Mouse (Mus musculus): Measurements from ENCODE around the gene Ddx42.
"Not testable (repeated sequence)": the region's sequence is repeated elsewhere in the genome, so short reads cannot be mapped to it uniquely, and the experiment has no call there.

Ddx42 gene

GRCm38 (mm10) chr11:106201337-106202122 is 15.2 kb upstream of the Ddx42 start:
- no peak for DNase-seq (ENCODE audit: low spot score in 2 of 2)

- no peak for DNase-seq (ENCODE audit: low spot score in 2 of 2)
Measured at GRCm38 (mm10) chr11:106202123-106202465, 14.6 kb upstream of the Ddx42 start, which contains the start of gene Strada. Strada (minus strand) TSS chr11:106202168.

- no peak for DNase-seq (ENCODE audit: low spot score in 2 of 2)
Measured at GRCm38 (mm10) chr11:106212771-106213170, 4.0 kb upstream of the Ddx42 start.

- DNase-seq (ENCODE audit: low spot score in 2 of 2): no peak
Measured at GRCm38 (mm10) chr11:106214856-106215255, 1.9 kb upstream of the Ddx42 start.

- DNase-seq (ENCODE audit: low spot score in 2 of 2): no peak
Measured at GRCm38 (mm10) chr11:106215450-106215859, 1.3 kb upstream of the Ddx42 start.

DNA sequence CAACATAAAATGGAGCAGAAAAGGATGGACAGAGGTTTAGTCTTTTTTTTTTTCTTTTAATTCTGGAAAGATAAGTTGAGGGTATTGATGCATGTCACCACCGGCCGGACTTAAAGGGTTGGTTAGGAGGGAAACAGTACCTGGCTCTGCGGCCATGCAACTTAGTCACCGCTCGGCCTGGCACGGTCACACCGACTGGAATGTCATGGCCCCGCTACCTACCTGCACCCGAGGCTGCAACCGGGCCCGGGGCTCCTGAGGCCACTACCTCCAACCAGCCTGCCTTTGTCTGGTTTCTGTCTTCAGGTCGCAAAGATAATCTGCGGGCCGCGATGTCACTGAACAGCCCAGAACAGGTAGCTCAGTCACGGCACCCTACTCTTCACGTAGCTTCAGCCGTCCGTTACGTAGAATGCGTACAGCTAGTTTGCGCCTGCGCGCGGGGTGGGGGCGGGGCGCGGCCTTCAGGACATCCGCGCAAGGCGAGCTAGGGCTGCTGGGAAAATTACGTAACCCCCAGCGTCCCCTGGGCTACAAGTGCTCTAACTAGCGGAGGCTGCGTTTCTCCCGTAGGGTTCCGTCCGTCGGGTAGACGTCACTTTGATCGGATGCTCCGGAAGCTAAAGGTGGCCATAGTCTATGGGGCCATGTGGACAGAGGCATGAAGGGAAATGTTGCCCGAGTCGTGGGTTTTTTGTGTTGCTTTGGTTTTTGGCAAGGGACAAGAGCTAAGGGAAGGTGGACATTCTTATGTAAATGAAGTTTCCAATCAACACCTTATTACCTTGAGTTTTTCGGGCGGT is 598 bp upstream of the Ddx42 start, which contains the start of gene Ccdc47:
Ccdc47 (minus strand) TSS at position 418 of the 803 bp plus-strand sequence.
- peak; percentile 91 to 94 for DNase-seq (ENCODE audit: low spot score in 2 of 2)

- DNase-seq (ENCODE audit: low spot score in 2 of 2): no peak
Measured at GRCm38 (mm10) chr11:106220603-106221002, 3.9 kb downstream of the Ddx42 start.

DNA sequence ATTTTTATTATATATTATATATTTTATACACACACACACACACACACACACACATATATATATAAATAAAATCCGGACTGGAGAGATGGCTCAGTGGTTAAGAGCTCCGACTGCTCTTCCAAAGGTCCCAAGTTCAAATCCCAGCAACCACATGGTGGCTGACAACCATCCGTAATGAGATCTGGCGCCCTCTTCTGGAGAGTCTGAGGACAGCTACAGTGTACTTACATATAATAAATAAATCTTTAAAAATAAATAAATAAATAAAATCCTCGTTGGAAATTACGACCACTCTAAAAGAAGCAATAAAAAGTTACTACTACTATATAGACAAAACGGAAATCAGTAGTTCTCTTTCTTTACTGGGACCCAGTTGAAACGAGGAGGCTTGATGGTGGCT is 17.3 kb downstream of the Ddx42 start:
- DNase-seq (ENCODE audit: low spot score in 2 of 2): not testable (repeated sequence)

GRCm38 (mm10) chr11:106246834-106247233 is 30.1 kb downstream of the Ddx42 start:
- DNase-seq (ENCODE audit: low spot score in 2 of 2): no peak

DNA sequence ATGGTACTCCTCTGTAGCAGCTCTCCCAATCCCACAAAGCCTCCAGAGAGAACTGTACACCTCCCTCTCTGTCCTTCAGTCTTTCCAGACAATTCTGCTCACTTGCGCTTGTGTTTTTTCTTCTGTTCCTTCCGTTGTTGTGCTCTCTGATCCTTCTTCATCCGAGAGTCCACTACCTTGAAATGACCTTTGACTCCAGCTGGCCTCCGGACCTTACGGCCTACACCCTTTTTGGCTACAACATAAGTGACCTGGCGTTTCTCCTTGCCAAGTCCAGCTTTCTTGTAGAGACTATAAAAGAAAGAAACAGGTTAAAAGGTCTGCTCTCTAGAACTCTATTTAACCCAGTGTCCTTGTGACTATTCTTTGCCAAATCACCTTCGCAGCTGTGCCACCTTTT is 32.6 kb downstream of the Ddx42 start:
- no peak for DNase-seq (ENCODE audit: low spot score in 2 of 2)

DNA sequence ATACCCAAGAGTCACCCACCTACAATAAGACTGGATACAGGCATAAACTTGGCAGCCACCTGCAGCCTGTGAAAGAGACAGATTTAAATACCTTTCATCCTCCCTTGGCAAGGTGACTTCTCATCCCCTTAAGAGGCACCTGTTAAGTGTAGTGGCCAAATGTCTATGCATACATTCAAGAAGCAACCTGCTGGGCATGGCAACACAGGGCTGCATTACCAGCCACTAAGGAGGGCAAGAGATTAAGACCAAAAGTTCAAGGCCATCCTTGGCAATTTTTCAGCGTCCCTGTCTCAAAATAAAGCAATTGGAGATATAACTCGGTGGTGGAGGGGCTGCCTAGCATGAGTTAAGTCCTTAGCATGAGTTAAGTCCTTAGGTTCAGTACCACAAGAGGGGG is 38.0 kb downstream of the Ddx42 start:
- DNase-seq (ENCODE audit: low spot score in 2 of 2): no peak

DNA sequence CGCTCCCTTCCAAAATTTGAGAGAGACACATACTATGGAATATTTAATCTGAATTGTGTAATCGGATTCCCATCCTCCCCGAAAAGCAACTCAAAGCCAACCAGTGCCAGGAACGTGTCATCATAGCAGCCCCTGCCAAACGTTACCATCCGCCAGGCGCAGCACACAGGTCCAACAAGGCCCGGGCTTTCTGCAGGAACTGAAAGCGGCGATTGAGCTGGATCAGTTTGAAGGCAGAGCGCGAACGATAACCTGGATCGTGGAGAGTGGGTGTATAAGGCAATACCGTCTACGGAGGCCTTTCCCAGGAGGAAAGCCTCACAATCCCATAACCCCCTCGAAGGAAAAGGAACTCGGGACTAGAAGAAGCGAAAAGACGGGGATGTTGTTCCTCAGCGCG is 38.4 kb downstream of the Ddx42 start:
- no peak for DNase-seq (ENCODE audit: low spot score in 2 of 2)

- peak; percentile 96 to 99 for DNase-seq (ENCODE audit: low spot score in 2 of 2)
Measured at GRCm38 (mm10) chr11:106255685-106256451, 39.1 kb downstream of the Ddx42 start, which contains the start of the genes Ftsj3 and Psmc5. Ftsj3 (minus strand) TSS chr11:106256079. Psmc5 (plus strand) TSS chr11:106256154.

DNA sequence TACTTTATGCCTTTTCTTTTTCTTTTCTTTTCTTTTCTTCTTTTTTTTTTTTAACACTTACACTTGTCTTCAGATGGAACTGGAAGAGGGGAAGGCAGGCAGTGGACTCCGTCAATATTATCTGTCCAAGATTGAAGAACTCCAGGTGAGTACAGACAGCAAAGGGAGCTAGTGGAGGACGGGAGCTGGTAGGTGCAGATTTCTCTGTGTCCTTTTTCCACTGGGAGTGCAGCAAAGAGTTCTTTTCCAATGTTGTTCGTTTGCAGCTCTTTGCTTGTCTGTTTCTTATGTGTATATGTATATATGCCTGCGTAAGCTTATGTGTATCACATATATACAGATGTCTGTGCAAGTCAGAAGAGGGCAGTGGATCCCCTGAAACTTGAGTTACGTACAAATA is 40.0 kb downstream of the Ddx42 start:
- DNase-seq (ENCODE audit: low spot score in 2 of 2): no peak

DNA sequence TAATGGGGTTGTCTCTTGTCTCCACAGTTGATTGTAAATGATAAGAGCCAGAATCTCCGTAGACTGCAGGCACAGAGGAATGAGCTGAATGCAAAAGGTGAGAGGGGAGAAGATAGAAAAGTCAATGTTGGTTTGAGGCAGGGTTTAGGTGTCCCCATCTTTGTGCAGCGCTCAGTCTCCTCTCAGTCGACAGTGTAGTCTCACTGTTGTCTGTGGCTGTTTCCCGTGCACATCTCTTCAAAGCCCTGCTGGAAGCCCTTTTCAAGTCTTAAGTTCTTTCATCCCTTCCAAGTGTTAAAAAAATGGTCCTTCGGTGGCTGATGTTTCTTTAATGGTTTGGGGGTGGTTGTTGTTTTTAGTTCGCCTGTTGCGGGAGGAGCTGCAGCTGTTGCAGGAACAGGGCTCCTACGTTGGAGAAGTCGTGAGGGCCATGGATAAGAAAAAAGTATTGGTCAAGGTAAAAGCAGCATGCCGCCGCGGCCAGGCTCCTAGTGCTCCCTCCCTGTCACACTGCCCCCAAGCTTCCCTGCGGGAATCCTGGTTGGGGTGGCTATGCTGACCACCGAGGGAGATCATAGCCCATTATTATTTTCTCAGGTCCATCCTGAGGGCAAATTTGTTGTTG is 44.2 kb downstream of the Ddx42 start:
- DNase-seq (ENCODE audit: low spot score in 2 of 2): no peak

- DNase-seq (ENCODE audit: low spot score in 2 of 2): no peak
Measured at GRCm38 (mm10) chr11:106263963-106264362, 47.2 kb downstream of the Ddx42 start.

- DNase-seq (ENCODE audit: low spot score in 2 of 2): no peak
Measured at GRCm38 (mm10) chr11:106264988-106265387, 48.3 kb downstream of the Ddx42 start.

GRCm38 (mm10) chr11:106265570-106265969 is 48.8 kb downstream of the Ddx42 start:
- DNase-seq (ENCODE audit: low spot score in 2 of 2): no peak

DNA sequence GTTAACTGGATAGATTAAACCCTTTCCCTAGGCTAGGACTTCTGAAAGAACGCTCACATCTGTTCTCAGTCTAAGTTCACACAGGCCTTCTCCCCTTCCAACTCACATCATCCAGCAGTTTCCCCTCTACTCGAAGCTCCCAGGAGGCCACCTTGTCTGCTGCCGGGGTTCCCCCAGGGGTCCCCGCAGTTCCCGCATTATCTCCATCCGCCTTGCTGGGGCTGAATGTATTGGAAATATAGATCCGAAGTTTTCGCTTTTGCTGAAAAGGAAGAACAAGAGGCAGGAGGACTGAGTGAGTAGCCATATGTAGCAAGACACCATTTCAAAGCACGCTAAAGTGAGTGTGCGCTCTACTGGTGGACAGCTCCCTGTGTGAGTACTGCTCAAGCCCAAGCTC is 49.7 kb downstream of the Ddx42 start:
- DNase-seq (ENCODE audit: low spot score in 2 of 2): no peak

GRCm38 (mm10) chr11:106267311-106267852 is 50.7 kb downstream of the Ddx42 start:
- no peak for DNase-seq (ENCODE audit: low spot score in 2 of 2)

DNA sequence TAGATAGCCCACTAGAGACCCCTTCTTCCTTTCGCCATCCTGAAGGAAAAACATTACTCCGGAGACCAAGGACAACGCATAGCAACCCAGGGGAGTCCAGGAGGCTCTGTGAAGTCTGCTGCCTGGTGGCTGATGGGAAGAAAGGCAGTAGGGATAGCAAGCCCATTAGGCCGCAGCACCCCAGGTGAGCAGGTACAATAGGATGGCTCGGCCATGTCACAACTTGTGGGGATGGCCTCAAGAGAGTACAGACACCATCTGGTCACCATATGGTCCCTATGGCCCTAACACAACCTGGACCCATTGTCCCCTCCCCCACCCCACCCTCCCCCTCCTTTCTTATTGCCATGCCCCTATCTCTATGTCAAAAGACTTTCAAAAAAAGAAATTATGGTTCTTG is 51.1 kb downstream of the Ddx42 start:
- no peak for DNase-seq (ENCODE audit: low spot score in 2 of 2)

Data from urinary bladder, postnatal 4 days (tissue).